Mouse (Mus musculus) hindbrain, embryonic 10.5 days (tissue): ENCODE measurements at regions not wholly inside any gene's neighbourhood (a gene's known extent, or its start where the extent isn't known, plus 50 kb on each side); places are given as distances from the start of the nearest gene placed in this dataset.

ENCODE experiments used
- DNase-seq: peaks from one replicate; pipeline ENCODE4 v3.0.0-alpha.2; 2017; ENCODE audit warnings: low spot score
- H3K27ac ChIP-seq: fragments of 300-500 bp; sonication (generic); 2 replicates; pipeline ENCODE4 v1.5.1; 2016; ENCODE audit warnings: mild to moderate bottlenecking, moderate library complexity
- H3K27me3 ChIP-seq: fragments of 300-500 bp; sonication (generic); 2 replicates; pipeline ENCODE4 v1.6.1; 2016; ENCODE audit warnings: mild to moderate bottlenecking; ENCODE audit not compliant: poor library complexity, insufficient read depth, severe bottlenecking
- H3K36me3 ChIP-seq: fragments of 300-500 bp; sonication (generic); 2 replicates; pipeline ENCODE4 v1.6.1; 2016; ENCODE audit warnings: mild to moderate bottlenecking, moderate library complexity
- H3K4me1 ChIP-seq: fragments of 300-500 bp; sonication (generic); replicated peaks from 2 replicates; pipeline ENCODE4 v1.6.1; 2016; ENCODE audit warnings: mild to moderate bottlenecking
- H3K4me3 ChIP-seq: fragments of 300-500 bp; sonication (generic); 2 replicates; pipeline ENCODE4 v1.5.1; 2016; ENCODE audit warnings: mild to moderate bottlenecking, moderate library complexity
- H3K9me3 ChIP-seq: fragments of 300-500 bp; sonication (generic); 2 replicates; pipeline ENCODE4 v1.6.1; 2016; ENCODE audit warnings: mild to moderate bottlenecking, moderate library complexity
- WGBS: fragments of 180-500 bp; shearing (Covaris S2); methylation state at CpG from one replicate; pipeline ENCODE4 v1.1.7; 2016; 5-methylcytosine and 5-hydroxymethylcytosine counted together

DNA sequence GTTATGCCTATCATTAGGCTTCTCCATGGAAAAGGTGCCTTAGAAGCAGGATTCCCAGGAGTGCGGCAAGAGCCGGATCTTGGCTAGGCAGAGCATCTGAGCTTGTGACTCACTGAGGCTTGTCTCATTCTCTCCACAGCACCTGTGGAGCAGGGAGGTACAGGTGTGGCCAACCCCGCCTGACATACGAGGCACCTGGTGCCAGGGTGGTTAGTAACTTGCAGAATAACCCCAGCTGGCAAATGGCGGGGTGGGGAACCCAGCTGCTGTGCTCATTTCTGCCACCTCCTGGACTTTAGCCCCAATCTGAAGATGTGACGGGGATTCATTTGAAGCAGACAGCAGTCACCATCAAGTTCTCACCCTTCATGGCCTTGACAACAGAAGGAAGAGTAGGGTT is 96.2 kb downstream of the Pdgfra start:
- Histone ChIP-seq H3K4me1 (no peaks in the 10 kb centered on the region), H3K36me3 (no peaks in the 10 kb centered on the region), H3K27me3 (no peaks in the 10 kb centered on the region), H3K27ac (no peak overlapping the region), H3K4me3 (no peak overlapping the region), H3K9me3 (no peaks in the 10 kb centered on the region)
- 88% methylated on average over 6 of the region's 6 CpGs for WGBS
- no peak for DNase-seq

- Histone ChIP-seq H3K36me3 (no peaks in the 10 kb centered on the region), H3K4me3 (no peak overlapping the region), H3K27me3 (no peaks in the 10 kb centered on the region), H3K27ac (no peak overlapping the region), H3K4me1 (no peaks in the 10 kb centered on the region), H3K9me3 (no peaks in the 10 kb centered on the region)
- DNase-seq, result no peak
- 72% methylated on average over 3 of the region's 3 CpGs for WGBS
Observed at GRCm38 (mm10) chr5:75249671-75250070, 97.6 kb downstream of the Pdgfra start.

- no peaks in the 10 kb centered on the region for H3K9me3 ChIP-seq
- H3K36me3 ChIP-seq, result no peaks in the 10 kb centered on the region
- H3K27me3 ChIP-seq, result no peaks in the 10 kb centered on the region
- WGBS, result 80% methylated on average over 7 of the region's 7 CpGs
- no peak overlapping the region for H3K27ac ChIP-seq
- no peaks in the 10 kb centered on the region for H3K4me1 ChIP-seq
- no peak for DNase-seq
- H3K4me3 ChIP-seq, result no peak overlapping the region
Observed at GRCm38 (mm10) chr5:75253349-75253748, 101.3 kb downstream of the Pdgfra start.

GRCm38 (mm10) chr5:75253830-75254229 is 101.7 kb downstream of the Pdgfra start:
- 83% methylated on average over 5 of the region's 5 CpGs for whole genome bisulfite sequencing

GRCm38 (mm10) chr5:75256186-75256585 is 104.1 kb downstream of the Pdgfra start:
- no peaks in the 10 kb centered on the region for H3K4me1 ChIP-seq
- 71% methylated on average over 4 of the region's 4 CpGs for WGBS
- H3K9me3 ChIP-seq, result 0 out of 2 replicates have a peak, but pooled peaks cover 2% of the 10 kb centered on the region
- H3K27me3 ChIP-seq, result no peaks in the 10 kb centered on the region
- no peak for DNase-seq
- H3K4me3 ChIP-seq, result no peak overlapping the region
- no peaks in the 10 kb centered on the region for H3K36me3 ChIP-seq
- H3K27ac ChIP-seq, result no peak overlapping the region

More at GRCm38 (mm10) chr5:75253830-75254229, 101.7 kb downstream of the Pdgfra start:
- no peak for DNase-seq
- Histone ChIP-seq H3K27me3 (no peaks in the 10 kb centered on the region), H3K4me3 (no peak overlapping the region), H3K36me3 (no peaks in the 10 kb centered on the region), H3K27ac (no peak overlapping the region), H3K4me1 (no peaks in the 10 kb centered on the region), H3K9me3 (no peaks in the 10 kb centered on the region)

DNA sequence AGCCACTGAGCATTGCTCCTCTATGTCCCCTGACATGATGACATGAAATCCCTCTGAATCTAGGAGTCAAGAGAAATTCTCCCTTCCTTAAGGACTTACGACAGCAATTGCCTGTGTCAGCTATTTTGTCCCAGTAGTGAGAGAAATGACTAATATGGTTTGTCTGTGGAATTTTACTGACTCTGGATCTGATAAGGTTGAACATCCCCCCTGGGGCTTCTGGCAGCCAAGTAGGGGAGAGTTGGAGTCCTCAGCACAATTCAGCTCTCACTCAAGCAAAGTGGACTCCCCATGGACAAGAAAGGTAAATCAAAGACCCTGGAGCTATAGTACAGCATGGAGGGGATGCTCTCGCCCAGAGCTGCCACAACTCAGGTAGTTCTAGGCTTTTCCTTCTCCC is 105.0 kb downstream of the Pdgfra start:
- Histone ChIP-seq H3K9me3 (0 out of 2 replicates have a peak, but pooled peaks cover 4% of the 10 kb centered on the region), H3K27me3 (no peaks in the 10 kb centered on the region), H3K4me3 (no peak overlapping the region), H3K4me1 (no peaks in the 10 kb centered on the region), H3K27ac (no peak overlapping the region), H3K36me3 (no peaks in the 10 kb centered on the region)
- no peak for DNase-seq
- WGBS, result 82% methylated on average over 2 of the region's 2 CpGs

DNA sequence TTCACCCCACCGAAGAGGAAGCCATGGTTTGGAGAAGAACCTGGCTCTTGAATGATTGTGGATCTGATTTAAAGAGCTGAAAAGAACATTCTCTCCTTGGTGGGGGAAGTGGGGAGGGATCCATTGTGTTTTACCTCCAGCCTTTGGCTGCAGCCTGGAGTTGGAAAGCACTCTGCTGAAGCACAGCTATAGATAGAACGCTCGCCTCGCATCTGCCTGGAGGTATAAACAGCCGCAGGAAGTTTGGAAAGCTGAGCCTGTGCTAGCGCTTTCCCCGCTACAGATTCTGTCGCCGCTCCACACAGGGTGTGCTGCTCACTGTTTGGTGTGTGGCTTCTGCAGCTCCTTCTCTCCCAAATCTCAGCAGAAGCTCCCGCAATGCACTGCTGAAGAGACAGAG is 108.2 kb downstream of the Pdgfra start:
- 0 out of 2 replicates have a peak, but pooled peaks cover 4% of the 10 kb centered on the region for H3K9me3 ChIP-seq
- H3K27ac ChIP-seq, result no peak overlapping the region
- H3K36me3 ChIP-seq, result no peaks in the 10 kb centered on the region
- no peak overlapping the region for H3K4me3 ChIP-seq
- no peak for DNase-seq
- WGBS, result 85% methylated on average over 10 of the region's 10 CpGs
- no peaks in the 10 kb centered on the region for H3K4me1 ChIP-seq
- no peaks in the 10 kb centered on the region for H3K27me3 ChIP-seq

GRCm38 (mm10) chr5:75266111-75266676 is 114.1 kb downstream of the Pdgfra start:
- Histone ChIP-seq H3K4me1 (peaks cover 10% of the 10 kb centered on the region), H3K9me3 (0 out of 2 replicates have a peak, but pooled peaks cover 2% of the 10 kb centered on the region), H3K36me3 (no peaks in the 10 kb centered on the region), H3K27me3 (no peaks in the 10 kb centered on the region), H3K4me3 (no peak overlapping the region), H3K27ac (peak overlapping the region; percentile 70)
- no peak for DNase-seq
- 79% methylated on average over 7 of the region's 7 CpGs for WGBS

DNA sequence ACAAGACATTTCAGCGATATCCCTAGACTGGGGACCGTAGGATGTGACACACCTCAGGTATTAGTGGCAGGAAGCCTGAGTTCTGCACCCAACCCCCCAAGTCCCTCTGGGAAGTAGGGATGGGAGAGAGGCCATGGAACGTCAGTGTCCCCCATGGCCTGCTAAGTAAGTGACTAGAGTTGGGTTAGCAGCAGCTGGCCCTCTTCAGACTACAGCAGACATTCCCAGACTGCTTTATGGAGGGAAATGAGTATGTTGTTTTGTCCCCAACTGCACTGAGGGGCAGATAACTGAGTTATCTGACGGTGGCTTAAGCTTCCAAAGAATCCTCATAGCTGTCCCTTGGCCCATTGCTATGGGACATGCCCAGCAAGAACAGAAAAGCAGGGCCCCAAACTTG is 114.8 kb downstream of the Pdgfra start:
- no peaks in the 10 kb centered on the region for H3K36me3 ChIP-seq
- H3K27ac ChIP-seq, result peak overlapping the region; percentile 70
- no peaks in the 10 kb centered on the region for H3K9me3 ChIP-seq
- H3K4me3 ChIP-seq, result no peak overlapping the region
- WGBS, result 88% methylated on average over 4 of the region's 4 CpGs
- peaks cover 10% of the 10 kb centered on the region for H3K4me1 ChIP-seq
- DNase-seq, result no peak
- H3K27me3 ChIP-seq, result no peaks in the 10 kb centered on the region

GRCm38 (mm10) chr5:75267766-75268165 is 115.7 kb downstream of the Pdgfra start:
- 78% methylated on average over 3 of the region's 3 CpGs for WGBS
- H3K27me3 ChIP-seq, result no peaks in the 10 kb centered on the region
- no peak overlapping the region for H3K4me3 ChIP-seq
- H3K36me3 ChIP-seq, result no peaks in the 10 kb centered on the region
- no peak for DNase-seq
- H3K27ac ChIP-seq, result no peak overlapping the region
- H3K4me1 ChIP-seq, result peaks cover 10% of the 10 kb centered on the region
- H3K9me3 ChIP-seq, result no peaks in the 10 kb centered on the region

GRCm38 (mm10) chr5:75278041-75278440 is 125.9 kb downstream of the Pdgfra start:
- Histone ChIP-seq H3K27me3 (no peaks in the 10 kb centered on the region), H3K27ac (no peak overlapping the region), H3K4me3 (no peak overlapping the region), H3K36me3 (no peaks in the 10 kb centered on the region), H3K9me3 (no peaks in the 10 kb centered on the region), H3K4me1 (no peaks in the 10 kb centered on the region)
- no peak for DNase-seq
- WGBS, result 94% methylated on average over 3 of the region's 3 CpGs

DNA sequence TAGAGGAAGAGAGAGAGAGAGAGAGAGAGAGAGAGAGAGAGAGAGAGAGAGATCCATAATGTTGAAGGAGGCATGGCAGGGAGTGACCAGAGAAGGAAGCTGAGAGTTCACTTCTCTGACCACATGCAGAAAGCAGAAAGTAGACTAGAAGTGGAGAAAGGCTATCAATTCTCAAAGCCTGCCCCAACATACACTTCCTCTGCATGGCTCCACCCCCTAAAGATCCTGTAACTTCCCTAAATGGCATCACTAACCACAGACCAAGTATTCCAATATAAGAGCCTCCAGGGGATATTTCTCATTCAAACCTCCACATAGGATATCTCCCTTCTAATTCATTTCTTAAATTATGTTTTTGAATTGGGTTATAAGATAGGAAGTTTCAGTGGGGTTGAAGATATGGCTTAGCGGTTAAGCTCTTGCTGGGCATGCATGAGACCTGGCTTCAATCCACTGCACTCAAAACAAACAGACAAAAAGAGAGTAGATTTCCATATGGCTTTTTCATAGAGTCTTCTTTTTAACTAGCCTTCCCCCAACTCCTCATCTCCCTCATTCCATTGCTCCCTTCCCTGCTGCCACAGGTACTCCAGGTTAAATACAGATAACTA is 127.6 kb downstream of the Pdgfra start:
- no peaks in the 10 kb centered on the region for H3K27me3 ChIP-seq
- 94% methylated on average over 1 of the region's 1 CpGs for WGBS
- no peaks in the 10 kb centered on the region for H3K9me3 ChIP-seq
- H3K4me1 ChIP-seq, result 0 out of 2 replicates have a peak, but pooled peaks cover 3% of the 10 kb centered on the region
- H3K4me3 ChIP-seq, result no peak overlapping the region
- no peak for DNase-seq
- no peaks in the 10 kb centered on the region for H3K36me3 ChIP-seq
- H3K27ac ChIP-seq, result no peak overlapping the region

DNA sequence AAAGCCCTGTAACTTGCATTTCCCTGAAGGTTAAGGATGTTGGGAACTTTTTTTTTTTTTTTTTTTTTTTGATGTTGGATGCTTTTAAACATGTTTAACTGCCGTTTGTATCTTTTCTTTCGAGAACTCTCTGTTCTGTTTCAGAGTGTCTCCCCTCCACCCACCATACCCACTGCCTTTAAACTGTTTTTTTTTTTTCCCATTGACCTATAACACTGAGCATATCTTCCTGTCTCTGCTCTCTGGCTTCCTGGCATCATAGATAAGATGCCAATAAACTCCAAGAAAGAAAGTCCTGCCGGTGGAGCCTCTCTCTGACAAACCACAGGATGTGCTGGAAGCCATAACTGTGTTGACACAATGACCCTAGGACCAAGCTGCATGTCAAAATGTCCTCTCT is 128.6 kb downstream of the Pdgfra start:
- H3K4me3 ChIP-seq, result no peak overlapping the region
- no peak overlapping the region for H3K27ac ChIP-seq
- 86% methylated on average over 3 of the region's 3 CpGs for WGBS
- H3K4me1 ChIP-seq, result 0 out of 2 replicates have a peak, but pooled peaks cover 3% of the 10 kb centered on the region
- H3K36me3 ChIP-seq, result no peaks in the 10 kb centered on the region
- no peaks in the 10 kb centered on the region for H3K9me3 ChIP-seq
- no peaks in the 10 kb centered on the region for H3K27me3 ChIP-seq
- DNase-seq, result no peak
